Mouse (Mus musculus) heart, postnatal 36 days (tissue): ENCODE measurements around the gene Cryba4. TPM values are rescaled to one million over a fixed set of nuclear protein-coding genes. Genes with fewer than 3 reads are reported as not detected.
A peak's percentile ranks its signal among the peaks of the same experiment; 100 is the strongest.

Experiments used
- DNase-seq, 2 experiments: peaks; one replicate each; pipeline ENCODE4 v3.0.0; 2021 to 2022
- intact Hi-C: fragments of 180-260 bp; cut with DNase I; formaldehyde crosslinking; loops from one replicate; pipeline ENCODE4 v1.15.1; 2025
- total RNA-seq, 2 experiments: library from RNA; stranded (reverse); gene quantifications; 2 replicates each; pipeline ENCODE4 v1.2.3; 2021

Gene Cryba4
- total RNA-seq, 2 experiments from 2014 or later = 6.0 to 9.8 TPM

DNA sequence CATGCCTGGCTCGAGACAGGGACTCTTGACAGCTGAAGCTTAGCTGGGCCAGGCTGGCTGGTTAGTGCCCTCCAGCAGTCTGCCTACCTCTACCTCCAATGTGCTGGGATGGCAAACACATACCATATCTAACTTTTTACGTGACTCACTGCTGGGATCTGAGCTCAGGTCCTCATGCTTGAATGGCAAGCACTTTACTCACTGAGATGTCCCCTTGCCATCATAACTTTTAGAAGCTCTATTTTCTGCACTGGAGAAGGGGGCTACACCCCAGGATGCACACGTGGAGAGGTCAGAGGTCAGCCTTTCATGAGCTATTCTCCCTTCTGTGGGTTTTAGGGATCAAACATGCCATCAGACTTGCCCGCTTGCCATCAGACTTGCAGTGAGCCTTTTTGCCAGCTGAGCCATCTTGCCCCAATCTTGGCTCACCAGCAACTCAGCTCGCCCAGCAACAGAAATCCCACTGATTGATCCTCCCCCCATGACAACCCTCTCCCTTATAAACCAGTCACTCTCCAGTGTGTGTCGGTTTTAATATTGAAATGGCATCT is 39.5 kb downstream of the Cryba4 start:
- intact Hi-C loops = loop anchor here (5.0 kb wide), 1 partner anchor 215 kb away; no protein-coding TSS in a partner anchor
- DNase-seq = no peak

DNA sequence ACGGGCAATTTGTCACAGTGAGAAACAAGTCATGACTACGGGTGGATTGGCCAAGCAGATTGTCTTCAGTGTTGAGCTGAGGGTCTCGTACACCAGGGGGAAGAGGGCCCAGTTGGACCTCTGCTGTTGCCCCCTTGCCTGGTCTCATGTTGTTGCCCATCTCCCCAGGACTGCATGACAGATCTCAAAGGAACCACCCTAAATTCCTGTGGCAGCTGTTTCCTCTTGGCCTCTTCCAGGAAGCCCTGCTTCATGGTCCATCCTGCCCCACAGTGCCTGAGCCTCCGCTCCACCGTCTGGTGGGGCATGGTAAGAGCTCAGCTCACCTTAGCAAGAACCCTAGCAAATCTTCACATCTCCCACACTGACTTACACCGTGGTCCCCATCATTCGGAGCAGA is 40.4 kb downstream of the Cryba4 start:
- no peak for DNase-seq
- intact Hi-C loops = loop anchor here (5.0 kb wide), 1 partner anchor 215 kb away; no protein-coding TSS in a partner anchor

DNA sequence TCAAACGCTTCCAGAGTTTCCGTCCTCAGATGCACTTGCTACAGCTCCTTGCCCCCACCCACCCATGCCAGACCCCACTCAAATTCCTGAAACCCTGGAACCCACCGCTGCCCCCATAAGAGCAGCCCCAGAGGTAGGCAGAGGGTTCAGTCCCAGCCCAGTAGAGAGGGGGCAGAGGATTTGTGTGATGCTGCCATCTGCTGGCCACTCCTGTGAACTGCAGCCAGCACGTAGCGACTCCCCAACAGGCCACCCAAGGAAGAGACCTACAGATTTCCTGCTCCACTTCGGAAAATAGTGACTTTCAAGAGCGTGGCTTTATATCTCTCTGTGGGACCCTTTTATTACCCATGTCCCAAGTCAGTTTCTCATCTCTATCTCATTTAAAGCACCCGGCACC is 42.2 kb downstream of the Cryba4 start:
- DNase-seq = peak; percentile 48 to 66
- intact Hi-C loops = loop anchor here (5.0 kb wide), 1 partner anchor 217 kb away; no protein-coding TSS in a partner anchor

DNA sequence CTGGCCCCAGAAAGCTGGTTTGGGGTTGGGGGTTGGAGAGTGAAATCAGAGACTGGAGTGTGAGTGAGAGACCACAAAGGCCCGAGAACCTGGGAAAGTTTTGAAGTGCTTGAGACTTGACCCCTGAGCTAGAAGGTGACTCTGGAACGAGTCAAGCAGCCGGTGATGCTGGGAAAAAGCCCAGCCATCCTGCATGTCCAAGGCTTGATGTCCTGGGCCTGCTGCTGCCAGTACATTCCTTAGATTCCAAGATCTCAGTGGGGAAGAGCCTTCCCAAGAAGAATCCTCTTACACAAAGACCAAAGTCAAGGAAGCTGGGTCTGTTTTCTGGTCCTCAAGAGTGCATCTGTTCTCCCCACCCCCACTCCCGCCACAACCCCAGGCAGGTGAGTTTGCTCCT is 44.0 kb downstream of the Cryba4 start:
- intact Hi-C loops = no loop called here
- no peak for DNase-seq

DNA sequence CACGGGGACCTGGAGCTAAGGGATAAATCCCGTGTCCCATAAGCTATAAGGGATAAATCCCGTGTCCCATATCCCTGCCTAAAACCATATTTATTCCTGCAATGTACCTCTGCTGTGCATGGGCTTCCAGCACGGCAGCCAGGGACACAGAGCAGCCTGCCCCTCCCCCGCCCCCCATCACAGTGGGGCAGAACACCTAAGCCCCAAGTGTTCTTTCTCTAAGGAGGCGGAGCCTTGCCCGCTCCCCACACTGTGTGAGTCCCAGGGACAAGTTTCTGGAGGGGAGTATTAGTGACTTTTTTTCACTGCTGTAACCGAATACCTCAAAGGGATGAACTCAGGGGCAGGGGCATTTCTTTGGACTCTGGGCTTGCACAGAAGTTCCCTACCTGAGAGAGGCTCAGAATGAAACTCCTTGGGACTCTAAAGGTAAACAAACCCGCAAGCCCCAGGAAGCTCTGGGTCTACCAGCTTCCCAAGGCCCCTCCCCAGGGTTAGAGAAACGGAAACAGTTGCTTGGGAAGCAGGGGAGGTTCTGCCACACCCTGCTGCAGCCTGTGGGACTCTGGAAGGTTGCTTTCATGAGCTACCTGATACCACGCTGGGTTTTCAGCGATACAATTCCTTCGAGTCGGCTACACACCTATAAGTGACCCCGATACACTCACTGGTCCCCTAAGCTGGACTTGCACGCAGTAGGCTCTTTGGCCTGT is 45.6 kb downstream of the Cryba4 start:
- DNase-seq = no peak
- intact Hi-C loops = no loop called here

DNA sequence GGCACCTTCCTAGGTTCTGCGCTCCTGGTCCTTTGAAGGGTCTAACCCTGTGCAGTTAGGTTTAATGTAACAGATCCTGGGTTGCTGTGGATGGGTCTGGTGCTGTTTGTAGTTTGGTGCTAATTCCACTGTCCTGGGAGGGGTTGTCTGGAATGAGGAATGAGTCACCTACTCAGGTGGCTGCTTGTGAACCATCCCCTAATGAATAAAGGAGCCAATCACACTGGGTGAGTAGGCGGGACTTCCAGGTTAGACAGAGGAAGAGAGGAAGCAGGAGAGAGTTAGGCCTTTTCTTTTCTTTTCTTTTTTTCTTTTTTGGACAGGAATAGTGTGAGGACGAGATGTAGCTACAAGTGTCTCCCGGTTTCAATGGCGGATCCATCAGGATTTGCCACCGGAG is 52.7 kb downstream of the Cryba4 start:
- no peak for DNase-seq
- intact Hi-C loops = no loop called here

Other genes starting within 250 kb of the Cryba4 start
- 1 to 10 TPM in 1 of 2 experiments, under 1 TPM in 1; 0.80 to 3.4 TPM for gene Crybb1, start 3.3 kb upstream of the Cryba4 start, total RNA-seq
- gene Tpst2, start 24.2 kb upstream of the Cryba4 start, total RNA-seq = 10 to 100 TPM; 39.1 to 42.0 TPM
- 10 to 100 TPM; 17.9 to 21.7 TPM for gene Tfip11, start 73.8 kb upstream of the Cryba4 start, total RNA-seq
- 1 to 10 TPM; 6.5 to 7.0 TPM for gene Srrd, start 90.5 kb upstream of the Cryba4 start, total RNA-seq
- gene Hps4, start 90.6 kb upstream of the Cryba4 start, total RNA-seq = 10 to 100 TPM; 12.4 to 12.5 TPM
- gene Gm6583, start 103.5 kb upstream of the Cryba4 start, total RNA-seq = under 1 TPM in 1 of 2 experiments, not detected in 1; 0.17 TPM
- under 1 TPM; 0.49 to 0.92 TPM for gene Asphd2, start 142.3 kb upstream of the Cryba4 start, total RNA-seq
- gene Gm6588, start 196.9 kb upstream of the Cryba4 start, total RNA-seq = not detected